Mouse (Mus musculus) embryo, embryonic 11 days (tissue): Measurements from ENCODE around the gene Slc37a1.
A peak's percentile ranks its signal among the peaks of the same experiment; 100 is the strongest.
"Not testable (repeated sequence)": the region's sequence is repeated elsewhere in the genome, so short reads cannot be mapped to it uniquely, and the experiment has no call there.

Experiments
- DNase-seq: peaks from one replicate; pipeline ENCODE4 v3.0.0-alpha.2; 2015

Gene Slc37a1

GRCm38 (mm10) chr17:31269761-31270160 lies 16.8 kb upstream of the Slc37a1 start:
- no peak for DNase-seq

- no peak for DNase-seq
These were observed 16.3 kb upstream of the Slc37a1 start for GRCm38 (mm10) chr17:31270246-31270645.

GRCm38 (mm10) chr17:31270736-31271135 lies 15.9 kb upstream of the Slc37a1 start:
- DNase-seq, result not testable (repeated sequence)

- DNase-seq, result no peak
These were observed 15.3 kb upstream of the Slc37a1 start for GRCm38 (mm10) chr17:31271136-31271851.

- no peak for DNase-seq
These were observed 14.0 kb upstream of the Slc37a1 start for GRCm38 (mm10) chr17:31272416-31273165.

GRCm38 (mm10) chr17:31273631-31274030 lies 13.0 kb upstream of the Slc37a1 start:
- no peak for DNase-seq

GRCm38 (mm10) chr17:31275181-31275580 lies 11.4 kb upstream of the Slc37a1 start:
- DNase-seq, result no peak

- peak; percentile 27 for DNase-seq
These were observed 10.2 kb upstream of the Slc37a1 start for GRCm38 (mm10) chr17:31276207-31276921.

- peak; percentile 92 for DNase-seq
These were observed 9.4 kb upstream of the Slc37a1 start, which contains the start of gene Rsph1 for GRCm38 (mm10) chr17:31276922-31277918. TSS of gene Rsph1 (minus strand) at chr17:31277383.

- no peak for DNase-seq
These were observed 8.7 kb upstream of the Slc37a1 start for GRCm38 (mm10) chr17:31277931-31278330.

GRCm38 (mm10) chr17:31279541-31279940 lies 7.1 kb upstream of the Slc37a1 start:
- DNase-seq, result no peak

GRCm38 (mm10) chr17:31280269-31280668 lies 6.3 kb upstream of the Slc37a1 start:
- DNase-seq, result no peak

GRCm38 (mm10) chr17:31281830-31282686 lies 4.5 kb upstream of the Slc37a1 start:
- DNase-seq, result no peak

GRCm38 (mm10) chr17:31282687-31283053 lies 3.9 kb upstream of the Slc37a1 start:
- no peak for DNase-seq

- DNase-seq, result no peak
These were observed 725 bp upstream of the Slc37a1 start for GRCm38 (mm10) chr17:31285867-31286266.

GRCm38 (mm10) chr17:31287216-31287615 lies 624 bp downstream of the Slc37a1 start:
- no peak for DNase-seq

GRCm38 (mm10) chr17:31288999-31289726 lies 2.6 kb downstream of the Slc37a1 start:
- DNase-seq, result no peak

GRCm38 (mm10) chr17:31290311-31290710 lies 3.7 kb downstream of the Slc37a1 start:
- DNase-seq, result no peak

GRCm38 (mm10) chr17:31290859-31291258 lies 4.3 kb downstream of the Slc37a1 start:
- no peak for DNase-seq

- no peak for DNase-seq
These were observed 8.0 kb downstream of the Slc37a1 start for GRCm38 (mm10) chr17:31294363-31295214.
